Mouse (Mus musculus): Measurements from ENCODE around the gene Rrn3.

GRCm38 (mm10) chr16:13825781-13826490, 45.4 kb downstream of the Rrn3 start:
- no peak for TF ChIP-seq FLI1 (IDR thresholded peaks at IDR 0.05; ENCODE audit: low read length)
- TF ChIP-seq GATA1 (IDR thresholded peaks at IDR 0.05; ENCODE audit: borderline replicate concordance, low read length) = no peak

Measured in megakaryocyte, embryonic 14.5 days (primary cell).